Mouse (Mus musculus): Measurements from ENCODE around the gene Icam5. TPM values are rescaled to one million over a fixed set of nuclear protein-coding genes. Genes with fewer than 3 reads are reported as not detected.

The Icam5 gene
- 0.11 TPM in 2 replicates for polyA plus RNA-seq (2012; rRNA removed)

- Histone ChIP-seq H3K4me1 (ENCODE audit: control insufficient read depth, insufficient read depth, insufficient read length, low read length) (peaks cover 27% of the 10 kb centered on the region), H3K4me3 (ENCODE audit: low read depth, low read length) (peak within 1 kb of the TSS; percentile 71), H3K27ac (ENCODE audit: insufficient read depth, low read depth, low read length) (peak within 1 kb of the TSS; percentile 77), H3K27me3 (ENCODE audit: control insufficient read depth, insufficient read depth, low read length) (peaks cover 38% of the 10 kb centered on the region), H3K36me3 (ENCODE audit: control insufficient read depth, insufficient read depth, low read length) (no peaks in the 10 kb centered on the region)
- 1% methylated on average over 35 of the region's 35 CpGs for WGBS
- TF ChIP-seq CTCF (IDR thresholded peaks at IDR 0.05; ENCODE audit: extremely low read depth, insufficient read length, insufficient replicate concordance, low read depth, low read length) (no peak), POLR2A (IDR thresholded peaks at IDR 0.05; ENCODE audit: low read depth, low read length) (no peak)
These were observed at the start of gene Icam5 for GRCm38 (mm10) chr9:21031896-21032351. Gene Icam5, plus strand, starts transcription at chr9:21032073.

- TF ChIP-seq CTCF (IDR thresholded peaks at IDR 0.05; ENCODE audit: extremely low read depth, insufficient read length, insufficient replicate concordance, low read depth, low read length) (no peak), POLR2A (IDR thresholded peaks at IDR 0.05; ENCODE audit: low read depth, low read length) (no peak)
- H3K4me3 ChIP-seq (ENCODE audit: low read depth, low read length), result no peak overlapping the region
- H3K4me1 ChIP-seq (ENCODE audit: control insufficient read depth, insufficient read depth, insufficient read length, low read length), result no peaks in the 10 kb centered on the region
- H3K27me3 ChIP-seq (ENCODE audit: control insufficient read depth, insufficient read depth, low read length), result no peaks in the 10 kb centered on the region
- WGBS, result 72% methylated on average over 3 of the region's 3 CpGs
- H3K36me3 ChIP-seq (ENCODE audit: control insufficient read depth, insufficient read depth, low read length), result no peaks in the 10 kb centered on the region
- H3K27ac ChIP-seq (ENCODE audit: insufficient read depth, low read depth, low read length), result no peak overlapping the region
These were observed 49.7 kb upstream of the Icam5 start for GRCm38 (mm10) chr9:20982171-20982570.

- Histone ChIP-seq H3K27ac (ENCODE audit: insufficient read depth, low read depth, low read length) (no peak overlapping the region), H3K4me3 (ENCODE audit: low read depth, low read length) (no peak overlapping the region), H3K27me3 (ENCODE audit: control insufficient read depth, insufficient read depth, low read length) (no peaks in the 10 kb centered on the region), H3K4me1 (ENCODE audit: control insufficient read depth, insufficient read depth, insufficient read length, low read length) (no peaks in the 10 kb centered on the region), H3K36me3 (ENCODE audit: control insufficient read depth, insufficient read depth, low read length) (no peaks in the 10 kb centered on the region)
- TF ChIP-seq POLR2A (IDR thresholded peaks at IDR 0.05; ENCODE audit: low read depth, low read length) (no peak), CTCF (IDR thresholded peaks at IDR 0.05; ENCODE audit: extremely low read depth, insufficient read length, insufficient replicate concordance, low read depth, low read length) (no peak)
- 40% methylated on average over 5 of the region's 5 CpGs for WGBS
These were observed 48.7 kb upstream of the Icam5 start for GRCm38 (mm10) chr9:20983169-20983568.

- Histone ChIP-seq H3K4me3 (ENCODE audit: low read depth, low read length) (no peak overlapping the region), H3K36me3 (ENCODE audit: control insufficient read depth, insufficient read depth, low read length) (no peaks in the 10 kb centered on the region), H3K27me3 (ENCODE audit: control insufficient read depth, insufficient read depth, low read length) (no peaks in the 10 kb centered on the region), H3K4me1 (ENCODE audit: control insufficient read depth, insufficient read depth, insufficient read length, low read length) (peaks cover 3% of the 10 kb centered on the region; the same call in 1 of the 2 replicates), H3K27ac (ENCODE audit: insufficient read depth, low read depth, low read length) (peak overlapping the region; percentile 60; the same call in 1 of the 2 replicates)
- TF ChIP-seq POLR2A (IDR thresholded peaks at IDR 0.05; ENCODE audit: low read depth, low read length), result no peak
- TF ChIP-seq CTCF (IDR thresholded peaks at IDR 0.05; ENCODE audit: extremely low read depth, insufficient read length, insufficient replicate concordance, low read depth, low read length), result no peak
- 77% methylated on average over 15 of the region's 15 CpGs for WGBS
These were observed 44.8 kb upstream of the Icam5 start for GRCm38 (mm10) chr9:20986952-20987686.

GRCm38 (mm10) chr9:20987953-20988352 lies 43.9 kb upstream of the Icam5 start:
- Histone ChIP-seq H3K4me3 (ENCODE audit: low read depth, low read length) (no peak overlapping the region), H3K27ac (ENCODE audit: insufficient read depth, low read depth, low read length) (peak overlapping the region; percentile 60; the same call in 1 of the 2 replicates), H3K27me3 (ENCODE audit: control insufficient read depth, insufficient read depth, low read length) (no peaks in the 10 kb centered on the region), H3K36me3 (ENCODE audit: control insufficient read depth, insufficient read depth, low read length) (no peaks in the 10 kb centered on the region), H3K4me1 (ENCODE audit: control insufficient read depth, insufficient read depth, insufficient read length, low read length) (peaks cover 4% of the 10 kb centered on the region; the same call in 1 of the 2 replicates)
- no peak for TF ChIP-seq POLR2A (IDR thresholded peaks at IDR 0.05; ENCODE audit: low read depth, low read length)
- TF ChIP-seq CTCF (IDR thresholded peaks at IDR 0.05; ENCODE audit: extremely low read depth, insufficient read length, insufficient replicate concordance, low read depth, low read length), result no peak
- WGBS, result 18% methylated on average over 7 of the region's 7 CpGs

GRCm38 (mm10) chr9:20990861-20991260 lies 41.0 kb upstream of the Icam5 start:
- peaks cover 9% of the 10 kb centered on the region; the same call in 1 of the 2 replicates for H3K4me1 ChIP-seq (ENCODE audit: control insufficient read depth, insufficient read depth, insufficient read length, low read length)
- 13% methylated on average over 10 of the region's 10 CpGs for WGBS
- H3K36me3 ChIP-seq (ENCODE audit: control insufficient read depth, insufficient read depth, low read length), result no peaks in the 10 kb centered on the region
- H3K4me3 ChIP-seq (ENCODE audit: low read depth, low read length), result no peak overlapping the region
- no peaks in the 10 kb centered on the region for H3K27me3 ChIP-seq (ENCODE audit: control insufficient read depth, insufficient read depth, low read length)
- H3K27ac ChIP-seq (ENCODE audit: insufficient read depth, low read depth, low read length), result no peak overlapping the region
- TF ChIP-seq CTCF (IDR thresholded peaks at IDR 0.05; ENCODE audit: extremely low read depth, insufficient read length, insufficient replicate concordance, low read depth, low read length) (no peak), POLR2A (IDR thresholded peaks at IDR 0.05; ENCODE audit: low read depth, low read length) (no peak)

- Histone ChIP-seq H3K27me3 (ENCODE audit: control insufficient read depth, insufficient read depth, low read length) (no peaks in the 10 kb centered on the region), H3K27ac (ENCODE audit: insufficient read depth, low read depth, low read length) (no peak overlapping the region), H3K36me3 (ENCODE audit: control insufficient read depth, insufficient read depth, low read length) (no peaks in the 10 kb centered on the region), H3K4me1 (ENCODE audit: control insufficient read depth, insufficient read depth, insufficient read length, low read length) (peaks cover 9% of the 10 kb centered on the region; the same call in 1 of the 2 replicates), H3K4me3 (ENCODE audit: low read depth, low read length) (no peak overlapping the region)
- WGBS, result 93% methylated on average over 4 of the region's 4 CpGs
- TF ChIP-seq POLR2A (IDR thresholded peaks at IDR 0.05; ENCODE audit: low read depth, low read length) (no peak), CTCF (IDR thresholded peaks at IDR 0.05; ENCODE audit: extremely low read depth, insufficient read length, insufficient replicate concordance, low read depth, low read length) (no peak)
These were observed 40.3 kb upstream of the Icam5 start for GRCm38 (mm10) chr9:20991587-20991986.

Measured in small intestine, adult 2 months (tissue).